Mouse (Mus musculus): ENCODE measurements at regions not wholly inside any gene's neighbourhood (a gene's known extent, or its start where the extent isn't known, plus 50 kb on each side); places are given as distances from the start of the nearest gene placed in this dataset.

DNA sequence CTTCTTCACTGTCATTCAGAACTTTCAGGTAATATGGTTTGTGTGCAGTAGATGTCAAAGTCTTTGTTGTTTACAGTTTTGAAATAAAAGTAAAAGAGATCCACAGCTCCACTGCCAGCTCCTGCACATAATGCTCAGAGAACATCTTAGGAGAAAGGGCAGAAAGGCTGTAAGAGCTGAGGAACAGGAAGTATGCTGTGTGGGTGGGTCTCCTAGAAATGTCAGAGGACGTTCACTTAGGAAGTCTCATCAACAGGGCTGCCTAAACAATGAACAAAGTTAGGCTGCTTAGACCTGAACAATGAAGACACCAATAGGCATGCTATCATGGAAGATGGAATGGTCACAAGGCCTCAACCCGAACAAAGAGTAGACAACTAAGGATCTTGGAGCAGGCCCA is 105.1 kb upstream of the Tent5a start:
- TF ChIP-seq CTCF (IDR thresholded peaks at IDR 0.05; ENCODE audit: borderline replicate concordance, extremely low read depth, insufficient read depth, insufficient read length) (no peak), POLR2A (IDR thresholded peaks at IDR 0.05; ENCODE audit: borderline replicate concordance, extremely low read depth, insufficient read depth, insufficient read length, poor library complexity, severe bottlenecking) (no peak)

All from brain, embryonic 14.5 days (tissue).